Comparison of ENCODE assay signal across 8 mouse cellular contexts in the genomic region with DNA sequence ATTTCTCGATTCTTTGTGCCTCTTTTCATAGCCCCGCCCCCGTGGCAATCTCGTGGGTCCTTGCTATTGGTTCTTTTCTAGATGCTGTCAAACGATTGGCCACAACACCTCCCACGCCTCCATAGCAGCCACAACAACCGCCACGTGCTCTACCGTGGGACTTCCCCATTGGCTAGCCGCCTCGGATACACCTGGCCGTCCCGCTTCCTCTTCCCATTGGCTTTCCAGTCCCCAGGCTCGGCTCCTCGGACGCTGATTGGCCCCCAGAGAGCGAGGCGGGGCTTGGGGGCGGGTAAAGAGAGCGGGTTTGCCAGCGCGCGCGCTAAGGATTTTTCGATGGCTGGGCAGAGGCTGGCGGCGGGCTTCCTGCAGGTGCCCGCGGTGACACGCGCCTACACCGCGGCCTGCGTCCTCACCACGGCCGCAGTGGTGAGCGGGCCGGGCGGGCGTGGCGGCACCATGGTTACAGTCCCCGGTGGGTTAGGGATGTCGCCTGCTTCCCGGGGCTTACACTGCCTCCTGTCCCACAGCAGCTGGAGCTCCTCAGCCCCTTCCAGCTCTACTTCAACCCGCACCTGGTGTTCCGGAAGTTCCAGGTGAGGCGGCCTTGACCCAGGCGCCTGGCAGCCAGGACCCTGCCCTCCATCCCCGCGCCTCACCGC. TPM values are rescaled to one million over a fixed set of nuclear protein-coding genes. Genes with fewer than 3 reads are reported as not detected.
DNase-seq lines count a peak whose midpoint lies in the region; ATAC-seq and TF ChIP-seq lines count a peak whose summit lies in the region.

A gene (plus strand): TSS at position 325 of the 662 bp plus-strand sequence.

- WGBS in lung, embryonic 14.5 days = under 1% methylated on average over 51 of the region's 51 CpGs
- WGBS in olfactory bulb, adult 2 months = 2% methylated on average over 50 of the region's 51 CpGs

- peaks cover 4% of the 10 kb centered on the region; the same call in 1 of the 2 replicates for H3K4me1 ChIP-seq in G1E (ENCODE audit: insufficient read depth, low read depth, low read length)
- H3K4me1 ChIP-seq in lung, embryonic 14.5 days (ENCODE audit: insufficient read depth) = no peaks in the 10 kb centered on the region; the same call in 1 of the 2 replicates
- H3K4me1 ChIP-seq in olfactory bulb, adult 2 months (ENCODE audit: control insufficient read depth, insufficient read depth, low read length) = peaks cover 7% of the 10 kb centered on the region

- H3K27ac ChIP-seq in lung, embryonic 14.5 days (ENCODE audit: low read depth) = peak within 1 kb of the TSS; percentile 52; the same call in 1 of the 2 replicates
- H3K27ac ChIP-seq in olfactory bulb, adult 2 months (ENCODE audit: insufficient read depth, low read depth, low read length) = no peak within 1 kb of the TSS

- H3K4me3 ChIP-seq in G1E (ENCODE audit: low read depth, low read length) = peak within 1 kb of the TSS; percentile 42; the same call in 1 of the 2 replicates
- H3K4me3 ChIP-seq in lung, embryonic 14.5 days (ENCODE audit: low read depth, low read length) = peak within 1 kb of the TSS; percentile 41
- peak within 1 kb of the TSS; percentile 65 for H3K4me3 ChIP-seq in olfactory bulb, adult 2 months (ENCODE audit: insufficient read depth, low read depth, low read length)

- ATAC-seq in G1E (ENCODE audit: extremely low read depth, insufficient number of reproducible peaks, low FRiP score, poor library complexity, severe bottlenecking) = peak; percentile 87
- ATAC-seq in frontal cortex, adult (ENCODE audit: low TSS enrichment) = peak; percentile 92
- ATAC-seq in hematopoietic stem cell, adult 5-6 weeks (replicated peaks in 1 of 2; ENCODE audit: insufficient read depth in 1 of 2, low FRiP score in 2 of 2, low TSS enrichment in 1 of 2, low read depth in 1 of 2, poor library complexity in 2 of 2, severe bottlenecking in 2 of 2) = peak; percentile 98 to 99
- ATAC-seq in lung, embryonic 14.5 days (ENCODE audit: insufficient read depth) = peak; percentile 98

- H3K9ac ChIP-seq in lung, embryonic 14.5 days = peak within 1 kb of the TSS; percentile 28

- H3K27me3 ChIP-seq in G1E (ENCODE audit: insufficient read depth, low read length) = peaks cover 8% of the 10 kb centered on the region
- no peaks in the 10 kb centered on the region for H3K27me3 ChIP-seq in lung, embryonic 14.5 days (ENCODE audit: insufficient read depth, low read length)

- H3K36me3 ChIP-seq in G1E (replicated peaks) = peaks cover 56% of the 10 kb centered on the region
- peaks cover 37% of the 10 kb centered on the region for H3K36me3 ChIP-seq in lung, embryonic 14.5 days (ENCODE audit: insufficient read depth)

- TF ChIP-seq POLR2A in olfactory bulb, adult 2 months (IDR thresholded peaks at IDR 0.05; ENCODE audit: insufficient read depth, low read depth, low read length) = no peak

- peak within 1 kb of the TSS; percentile 89 for H3K4me2 ChIP-seq in lung, embryonic 14.5 days

- no peak for TF ChIP-seq CTCF in G1E (IDR thresholded peaks at IDR 0.05; ENCODE audit: low read depth, low read length)
- TF ChIP-seq CTCF in lung, embryonic 14.5 days (IDR thresholded peaks at IDR 0.05; ENCODE audit: low read depth) = no peak
- no peak for TF ChIP-seq CTCF in olfactory bulb, adult 2 months (IDR thresholded peaks at IDR 0.05; ENCODE audit: insufficient read depth, low read depth, low read length)

- no peaks in the 10 kb centered on the region; the same call in none of the 2 replicates for H3K9me3 ChIP-seq in G1E (replicated peaks)
- H3K9me3 ChIP-seq in lung, embryonic 14.5 days (ENCODE audit: low read depth, low read length) = no peaks in the 10 kb centered on the region

- peak; percentile 61 for DNase-seq in G1E (ENCODE audit: low spot score)
- DNase-seq in cerebellum, adult 8-10 months = peak; percentile 94
- DNase-seq in layer of hippocampus, adult 8-10 months (ENCODE audit: low spot score in 2 of 2) = peak; percentile 97 to 98
- DNase-seq in lung, embryonic 14.5 days = peak; percentile 97
- peak; percentile 92 to 96 for DNase-seq in thymus, adult 18-20 months

RNA-seq across cellular contexts. Expression of the gene that starts here (rescaled TPM):
- total RNA-seq in G1E (2014; fragmentation: Nextera tagmentation) (not detected in 2 replicates), G1E (2017) (0.22 TPM in 1 of 2 replicates, not detected in the other)
- not detected in 2 replicates for polyA plus RNA-seq in G1E (2012)
- 1.8 and 4.2 TPM in 2 replicates for total RNA-seq in hematopoietic stem cell, adult 5-6 weeks (2017)
- 1 to 10 TPM; 1.3 to 6.8 (median 4.4) TPM for total RNA-seq in layer of hippocampus, adult 8-10 months (2022)
- polyA plus RNA-seq in lung, embryonic 14.5 days (2014; fragmentation: Nextera tagmentation; extraction: Ambion mirVana) = 1.9 and 2.0 TPM in 2 replicates
- not detected in 2 replicates for polyA plus RNA-seq in olfactory bulb, adult 2 months (2012; ENCODE audit: insufficient read depth, insufficient read length, low replicate concordance, missing spikeins)

Comparison
In these comparisons a context has a peak if more than half of its experiments do, and no peak if none do; other contexts are left out.
1. Peak in DNase-seq, ATAC-seq and H3K4me3 ChIP-seq in G1E; RNA of the gene not detected or under 1 TPM.